Mouse (Mus musculus) forebrain, embryonic 11.5 days (tissue): ENCODE results near the gene Tmem251. TPM values are rescaled to one million over a fixed set of nuclear protein-coding genes. Genes with fewer than 3 reads are reported as not detected.
A peak's percentile ranks its signal among the peaks of the same experiment; 100 is the strongest.

Experiments used
- ATAC-seq: fragments of 200-750 bp; cut with Nextera tagmentation; replicated peaks from 2 replicates; pipeline ENCODE4 v1.8.0; 2017; ENCODE audit warnings: moderate TSS enrichment; ENCODE audit not compliant: low FRiP score
- DNase-seq: peaks from one replicate; pipeline ENCODE4 v3.0.0-alpha.2; 2017; ENCODE audit warnings: low spot score
- H3K27ac ChIP-seq: fragments of 300-500 bp; sonication (generic); 2 replicates; pipeline ENCODE4 v1.5.1; 2014; ENCODE audit warnings: low read depth, low read length
- H3K27me3 ChIP-seq: fragments of 300-500 bp; sonication (generic); 2 replicates; pipeline ENCODE4 v1.6.1; 2014; ENCODE audit warnings: mild to moderate bottlenecking, low read length, mixed read lengths; ENCODE audit not compliant: control insufficient read depth, insufficient read depth
- H3K36me3 ChIP-seq: fragments of 300-500 bp; sonication (generic); 2 replicates; pipeline ENCODE4 v1.6.1; 2014; ENCODE audit warnings: mild to moderate bottlenecking, low read length, moderate library complexity, mixed read lengths; ENCODE audit not compliant: control insufficient read depth, insufficient read depth
- H3K4me1 ChIP-seq: fragments of 300-500 bp; sonication (generic); replicated peaks from 2 replicates; pipeline ENCODE4 v1.6.1; 2014; ENCODE audit warnings: low read length, mixed read lengths; ENCODE audit not compliant: control insufficient read depth, insufficient read depth
- H3K4me2 ChIP-seq: fragments of 300-500 bp; sonication (generic); 2 replicates; pipeline ENCODE4 v1.6.1; 2014; ENCODE audit warnings: low read depth, mild to moderate bottlenecking, low read length, moderate library complexity, mixed read lengths; ENCODE audit not compliant: severe bottlenecking
- H3K4me3 ChIP-seq: fragments of 300-500 bp; sonication (generic); 2 replicates; pipeline ENCODE4 v1.5.1; 2014; ENCODE audit warnings: low read depth, low read length
- H3K9ac ChIP-seq: fragments of 300-500 bp; sonication (generic); 2 replicates; pipeline ENCODE4 v1.6.1; 2014; ENCODE audit warnings: low read length
- H3K9me3 ChIP-seq: fragments of 300-500 bp; sonication (generic); 2 replicates; pipeline ENCODE4 v1.6.1; 2016; ENCODE audit warnings: low read length, mixed read lengths; ENCODE audit not compliant: control insufficient read depth
- WGBS: fragments of 180-500 bp; shearing (Covaris S2); extraction: QIAGEN DNeasy Blood & Tissue Kit; methylation state at CpG from one replicate; pipeline ENCODE4 v1.1.7; 2014; 5-methylcytosine and 5-hydroxymethylcytosine counted together
- polyA plus RNA-seq: library from polyadenylated mRNA; unstranded; fragments of >200 nt; fragmentation: Nextera tagmentation; extraction: Ambion mirVana; gene quantifications from 2 replicates; pipeline ENCODE4 v1.2.1, GENCODE M21; 2014

The Tmem251 gene
- 12.7 and 14.0 TPM in 2 replicates for polyA plus RNA-seq

DNA sequence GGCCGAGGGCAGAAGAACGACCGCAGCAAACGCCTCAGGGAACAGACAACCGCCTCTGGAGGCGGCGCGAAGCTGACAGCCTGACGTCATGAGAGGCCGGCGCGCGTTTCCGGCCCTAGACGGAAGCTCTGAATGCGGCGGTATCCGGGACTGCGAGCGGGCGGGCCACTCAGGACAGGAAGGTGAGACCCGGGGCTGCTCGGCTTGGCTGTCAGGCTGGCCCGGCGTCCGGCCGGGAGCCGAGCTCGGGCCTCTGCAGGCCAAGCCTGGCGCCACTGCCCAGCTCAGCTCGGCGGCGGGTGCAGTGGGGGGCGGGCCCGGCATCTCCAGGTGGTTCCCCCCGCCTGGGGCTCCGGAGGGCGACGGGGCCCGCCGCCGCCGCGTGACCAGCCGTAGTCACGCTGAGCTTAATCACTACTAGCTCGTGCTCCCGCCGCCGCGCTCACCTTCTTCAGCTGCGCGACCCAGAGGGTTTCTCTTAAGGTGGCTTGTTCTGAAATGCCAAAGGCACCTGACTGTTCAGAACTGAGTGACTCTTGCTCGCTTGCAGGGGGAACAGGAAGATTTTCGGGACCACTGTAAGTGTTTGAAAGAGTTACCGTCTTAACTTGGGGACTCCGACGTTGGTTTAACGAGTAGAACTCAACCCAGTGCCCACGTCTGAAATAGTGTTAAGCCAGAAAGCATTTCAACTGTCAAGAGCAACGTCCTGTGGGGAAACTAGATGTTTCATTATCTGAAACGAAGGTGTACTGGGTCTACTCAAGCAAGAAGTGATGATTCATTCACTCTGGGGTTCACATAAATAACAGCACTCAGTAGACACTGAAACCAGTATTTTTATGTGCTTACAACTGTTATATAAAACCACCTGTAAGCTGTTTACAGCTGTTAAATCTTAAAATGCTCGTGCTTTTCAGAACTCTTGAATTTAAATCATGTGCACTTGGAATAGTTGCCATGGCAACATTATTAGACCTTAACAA lies at the start of gene Tmem251, which contains the start of gene Moap1:
Tmem251 (plus strand) TSS at position 174 of the 986 bp plus-strand sequence.
Moap1 (minus strand) TSS at position 73 of the 986 bp plus-strand sequence.
- no peaks in the 10 kb centered on the region for H3K9me3 ChIP-seq
- ATAC-seq (peak; percentile 97), DNase-seq (peak; percentile 95)
- H3K9ac ChIP-seq: peak within 1 kb of the TSS; percentile 80
- H3K27ac ChIP-seq: peak within 1 kb of the TSS; percentile 80
- WGBS: under 1% methylated on average over 63 of the region's 63 CpGs
- no peaks in the 10 kb centered on the region for H3K36me3 ChIP-seq
- peak within 1 kb of the TSS; percentile 81 for H3K4me3 ChIP-seq
- H3K4me1 ChIP-seq: peaks cover 3% of the 10 kb centered on the region; the same call in 1 of the 2 replicates
- peak within 1 kb of the TSS; percentile 86 for H3K4me2 ChIP-seq
- H3K27me3 ChIP-seq: no peaks in the 10 kb centered on the region

DNA sequence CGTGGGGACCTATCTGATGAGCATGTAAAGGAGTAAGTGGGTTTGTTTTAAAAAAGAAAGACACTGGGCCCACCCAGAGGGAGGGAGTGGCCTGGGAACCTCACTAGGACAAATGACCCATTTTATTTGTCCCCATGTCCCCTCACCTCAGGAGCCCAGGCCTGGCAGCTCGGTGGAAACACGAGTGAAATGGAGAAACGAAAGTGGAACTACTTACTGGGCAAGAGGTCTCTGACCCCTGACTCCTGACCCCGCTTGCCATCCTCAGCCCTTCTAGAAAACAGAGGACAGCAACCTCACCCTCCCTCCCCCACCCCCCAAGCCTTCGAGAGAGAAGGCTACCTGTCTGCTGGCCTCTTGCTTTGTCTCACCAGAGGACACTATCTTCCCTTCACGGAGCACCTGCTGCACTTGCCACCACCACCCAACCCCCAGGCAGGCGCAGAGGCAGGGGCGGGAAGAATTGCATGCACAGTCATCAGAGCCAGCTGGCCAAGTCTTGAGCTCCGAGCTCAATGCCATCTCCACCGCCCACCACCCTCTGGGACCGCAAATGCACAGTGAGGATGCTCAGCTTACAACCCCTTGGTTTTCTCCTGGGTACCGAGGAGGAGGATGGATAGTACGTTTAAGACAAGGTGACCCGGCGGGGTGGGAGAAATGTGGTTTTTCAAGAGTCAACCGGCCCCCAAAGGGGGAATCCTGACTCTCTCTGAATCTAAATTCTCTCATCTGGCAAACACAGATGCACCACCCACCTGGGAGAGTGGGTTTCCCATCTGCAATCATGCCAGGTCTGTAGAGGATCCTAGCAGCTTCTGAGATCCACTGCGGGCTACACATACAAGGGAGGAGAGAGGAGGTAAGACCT lies 48.0 kb upstream of the Tmem251 start:
- DNase-seq (no peak), ATAC-seq (no peak)
- Histone ChIP-seq H3K4me2 (no peak overlapping the region), H3K36me3 (no peaks in the 10 kb centered on the region), H3K4me3 (no peak overlapping the region), H3K27ac (no peak overlapping the region), H3K4me1 (peaks cover 23% of the 10 kb centered on the region), H3K9ac (no peak overlapping the region), H3K9me3 (no peaks in the 10 kb centered on the region), H3K27me3 (no peaks in the 10 kb centered on the region)
- WGBS: 63% methylated on average over 18 of the region's 18 CpGs

DNA sequence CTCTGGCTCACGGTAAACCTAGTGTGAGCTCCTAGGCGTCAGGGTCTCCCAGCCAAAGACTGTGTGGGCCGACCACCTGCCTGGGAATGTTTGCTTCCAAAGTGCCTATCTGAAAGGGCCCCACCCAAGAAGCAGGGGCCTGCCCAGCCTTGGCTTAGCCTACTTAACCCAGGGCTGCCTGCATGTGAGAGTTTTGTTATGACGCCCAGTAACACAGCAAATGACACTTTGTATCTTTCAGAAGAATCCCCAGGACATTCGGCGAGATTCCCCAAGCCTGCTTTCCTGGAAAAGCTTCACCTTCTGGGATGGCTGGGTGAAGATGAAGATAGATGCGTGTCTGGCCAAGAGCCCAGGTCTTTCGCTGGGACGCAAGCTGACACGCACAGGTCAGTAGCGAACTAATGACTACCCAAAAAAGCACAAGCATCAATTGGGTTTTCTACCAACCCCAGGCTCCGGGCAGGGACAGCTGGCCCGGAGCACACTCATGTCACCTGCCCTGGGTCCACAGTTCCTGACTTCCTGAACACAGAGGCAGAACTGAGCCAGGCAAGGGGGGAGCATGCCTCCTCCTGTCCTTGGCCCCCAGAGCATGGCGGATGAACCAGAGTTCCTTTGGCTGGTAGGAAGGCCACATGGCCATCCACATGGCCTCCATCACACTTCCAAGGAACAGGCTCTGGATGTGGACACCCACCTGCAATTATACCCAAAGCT lies 46.8 kb upstream of the Tmem251 start:
- 92% methylated on average over 14 of the region's 14 CpGs for WGBS
- no peak for DNase-seq
- Histone ChIP-seq H3K4me3 (no peak overlapping the region), H3K4me1 (peaks cover 23% of the 10 kb centered on the region), H3K27ac (no peak overlapping the region), H3K4me2 (no peak overlapping the region), H3K27me3 (no peaks in the 10 kb centered on the region), H3K36me3 (no peaks in the 10 kb centered on the region), H3K9me3 (no peaks in the 10 kb centered on the region), H3K9ac (no peak overlapping the region)
- ATAC-seq: no peak

DNA sequence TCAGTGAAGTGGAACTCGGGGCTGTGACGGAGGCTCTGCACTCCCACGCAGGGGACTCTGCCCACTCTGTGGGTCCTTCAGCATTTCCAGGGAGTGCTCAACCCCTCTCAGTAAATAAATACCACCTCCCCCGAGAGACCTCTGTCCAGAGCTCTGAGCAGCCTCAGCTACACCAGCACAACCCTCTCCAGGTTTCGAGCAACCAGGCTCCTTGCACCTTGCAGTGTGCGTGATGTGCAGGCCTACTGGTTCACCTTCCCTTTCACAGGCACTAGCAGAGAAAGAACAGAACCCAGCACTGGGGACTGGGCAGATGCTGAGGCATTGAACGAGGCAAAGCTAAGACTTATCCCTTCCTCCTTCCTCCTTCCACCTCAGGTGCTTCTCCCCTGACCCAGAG lies 46.2 kb upstream of the Tmem251 start:
- H3K27ac ChIP-seq: no peak overlapping the region
- H3K9me3 ChIP-seq: no peaks in the 10 kb centered on the region
- no peaks in the 10 kb centered on the region for H3K27me3 ChIP-seq
- peak overlapping the region; percentile 37; the same call in 1 of the 2 replicates for H3K9ac ChIP-seq
- H3K4me3 ChIP-seq: no peak overlapping the region
- 76% methylated on average over 7 of the region's 7 CpGs for WGBS
- ATAC-seq: no peak
- no peak for DNase-seq
- H3K4me1 ChIP-seq: peaks cover 28% of the 10 kb centered on the region
- no peak overlapping the region for H3K4me2 ChIP-seq
- no peaks in the 10 kb centered on the region for H3K36me3 ChIP-seq

DNA sequence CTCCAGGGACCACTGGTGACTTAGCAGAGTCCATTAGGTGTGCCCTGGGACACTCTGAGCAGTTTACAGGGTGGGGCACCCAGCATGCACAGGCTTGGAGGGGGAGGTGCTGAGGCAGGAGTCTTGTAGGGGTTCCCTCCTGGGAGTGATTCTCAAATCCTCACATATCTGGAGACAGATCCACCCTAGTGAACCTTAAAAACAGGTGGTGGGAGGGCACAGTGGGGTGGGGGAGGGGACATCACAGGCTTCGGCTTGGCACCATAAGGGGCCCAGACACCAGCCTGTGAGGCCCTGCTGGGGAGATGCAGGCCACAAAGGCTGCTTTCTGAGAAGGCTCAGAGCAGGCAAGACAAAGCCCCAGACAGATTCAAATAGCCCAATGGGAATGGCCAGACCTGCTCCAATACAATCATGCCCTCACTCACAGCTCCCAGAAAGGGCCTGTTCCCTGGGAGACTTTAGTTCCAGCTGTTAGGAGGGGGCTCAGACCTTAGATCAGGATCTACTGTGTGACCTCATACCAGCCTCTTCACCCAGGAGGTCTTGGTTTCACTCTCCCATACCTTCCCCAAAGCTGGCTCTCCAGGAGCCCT lies 45.4 kb upstream of the Tmem251 start:
- peak overlapping the region; percentile 77 for H3K27ac ChIP-seq
- H3K4me2 ChIP-seq: no peak overlapping the region
- peak; percentile 73 for DNase-seq
- H3K36me3 ChIP-seq: no peaks in the 10 kb centered on the region
- ATAC-seq: peak; percentile 81
- no peaks in the 10 kb centered on the region for H3K27me3 ChIP-seq
- H3K4me1 ChIP-seq: peaks cover 32% of the 10 kb centered on the region
- 5% methylated on average over 1 of the region's 1 CpGs for WGBS
- H3K9ac ChIP-seq: peak overlapping the region; percentile 37
- no peak overlapping the region for H3K4me3 ChIP-seq
- H3K9me3 ChIP-seq: no peaks in the 10 kb centered on the region

DNA sequence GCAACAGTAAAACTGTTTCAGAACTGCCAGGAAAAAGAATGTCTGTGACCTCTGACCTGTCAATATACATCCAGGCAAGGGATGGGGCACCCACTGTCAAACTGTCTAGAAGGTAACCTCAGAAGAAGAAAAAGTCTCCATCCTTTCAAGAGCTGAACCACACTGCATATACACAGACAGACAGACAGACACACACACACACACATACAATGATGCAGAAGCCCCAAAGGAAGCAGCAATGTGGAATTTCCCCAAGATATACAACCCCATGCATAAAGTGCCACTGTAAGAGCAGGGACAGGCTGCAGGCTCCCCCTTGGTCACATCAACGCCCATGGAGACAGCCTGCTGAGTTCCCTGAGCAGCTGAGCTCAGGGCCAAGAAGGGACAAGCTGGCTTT lies 44.4 kb upstream of the Tmem251 start:
- no peak overlapping the region for H3K4me2 ChIP-seq
- no peak overlapping the region for H3K4me3 ChIP-seq
- WGBS: 19% methylated on average over 1 of the region's 1 CpGs
- peak overlapping the region; percentile 28; the same call in 1 of the 2 replicates for H3K9ac ChIP-seq
- no peaks in the 10 kb centered on the region for H3K36me3 ChIP-seq
- ATAC-seq: no peak
- no peak overlapping the region; the same call in 1 of the 2 replicates for H3K27ac ChIP-seq
- no peak for DNase-seq
- no peaks in the 10 kb centered on the region for H3K9me3 ChIP-seq
- H3K4me1 ChIP-seq: peaks cover 34% of the 10 kb centered on the region
- H3K27me3 ChIP-seq: no peaks in the 10 kb centered on the region

DNA sequence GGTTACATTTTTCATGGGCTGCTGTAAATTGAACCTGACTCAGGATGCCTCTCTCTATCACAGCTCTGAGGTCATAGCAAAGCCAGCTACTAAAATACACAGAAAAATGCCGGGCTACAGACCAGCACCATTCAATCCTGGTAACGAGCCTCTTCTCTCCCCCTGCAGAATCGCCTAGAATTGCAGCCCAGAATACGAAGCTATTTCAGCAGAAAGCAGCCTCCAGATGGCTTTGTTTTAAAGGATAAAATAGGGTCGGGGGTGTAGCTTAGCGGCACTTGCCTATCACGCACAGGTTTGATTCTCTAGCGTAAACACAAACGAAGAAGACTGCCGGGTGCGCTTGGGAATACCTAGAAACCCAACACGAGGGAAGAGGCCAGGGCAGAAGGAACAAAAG lies 43.1 kb upstream of the Tmem251 start:
- Histone ChIP-seq H3K9ac (no peak overlapping the region), H3K9me3 (no peaks in the 10 kb centered on the region), H3K27me3 (no peaks in the 10 kb centered on the region), H3K27ac (no peak overlapping the region), H3K36me3 (no peaks in the 10 kb centered on the region), H3K4me1 (peaks cover 32% of the 10 kb centered on the region), H3K4me3 (no peak overlapping the region), H3K4me2 (no peak overlapping the region)
- DNase-seq (no peak), ATAC-seq (no peak)
- 58% methylated on average over 12 of the region's 12 CpGs for WGBS
